Mouse (Mus musculus): ENCODE results near the gene Rnf34.

The Rnf34 gene

DNA sequence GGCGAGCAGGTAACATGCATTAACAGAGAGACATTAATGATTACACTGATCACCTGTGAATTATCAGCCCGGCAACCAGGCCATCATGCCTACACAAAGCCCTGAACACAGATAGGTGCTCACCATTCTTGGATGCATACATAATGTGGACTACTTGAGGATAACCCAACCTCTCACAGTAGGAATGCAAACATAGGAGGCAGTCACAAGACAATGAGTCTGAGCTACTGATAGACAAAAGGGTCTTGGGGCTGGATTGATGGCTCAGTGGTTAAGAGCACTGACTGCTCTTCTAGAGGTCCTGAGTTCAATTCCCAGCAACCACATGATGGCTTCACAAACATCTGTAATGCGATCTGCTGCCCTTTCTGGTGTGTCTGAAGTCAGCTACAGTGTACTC, 22.8 kb downstream of the Rnf34 start:
- no peak for DNase-seq (ENCODE audit: low spot score in 2 of 2)

DNA sequence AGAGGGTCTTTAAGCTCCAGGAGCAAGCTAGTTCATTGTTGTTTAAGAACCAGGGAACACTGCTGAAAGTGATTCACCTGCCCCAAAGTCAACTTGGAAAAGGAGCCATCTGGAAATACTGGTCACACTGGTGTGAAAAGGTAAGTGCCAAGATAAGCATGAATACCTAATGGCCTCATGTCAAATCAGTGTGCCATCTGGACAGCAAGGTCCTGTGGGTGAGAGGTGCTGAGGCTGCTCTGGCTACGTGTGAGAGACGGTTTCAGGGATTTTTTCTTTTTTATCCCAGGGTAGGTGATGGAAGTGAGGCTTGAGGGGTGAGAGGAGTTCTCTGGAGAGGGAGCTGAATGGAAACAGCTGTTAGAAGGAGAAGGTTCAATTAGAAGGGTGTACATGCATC, 23.7 kb downstream of the Rnf34 start:
- no peak for DNase-seq (ENCODE audit: low spot score in 2 of 2)

GRCm38 (mm10) chr5:122874359-122874758, 24.5 kb downstream of the Rnf34 start:
- no peak for DNase-seq (ENCODE audit: low spot score in 2 of 2)

GRCm38 (mm10) chr5:122876671-122877070, 26.8 kb downstream of the Rnf34 start:
- DNase-seq (ENCODE audit: low spot score in 2 of 2), result no peak

DNA sequence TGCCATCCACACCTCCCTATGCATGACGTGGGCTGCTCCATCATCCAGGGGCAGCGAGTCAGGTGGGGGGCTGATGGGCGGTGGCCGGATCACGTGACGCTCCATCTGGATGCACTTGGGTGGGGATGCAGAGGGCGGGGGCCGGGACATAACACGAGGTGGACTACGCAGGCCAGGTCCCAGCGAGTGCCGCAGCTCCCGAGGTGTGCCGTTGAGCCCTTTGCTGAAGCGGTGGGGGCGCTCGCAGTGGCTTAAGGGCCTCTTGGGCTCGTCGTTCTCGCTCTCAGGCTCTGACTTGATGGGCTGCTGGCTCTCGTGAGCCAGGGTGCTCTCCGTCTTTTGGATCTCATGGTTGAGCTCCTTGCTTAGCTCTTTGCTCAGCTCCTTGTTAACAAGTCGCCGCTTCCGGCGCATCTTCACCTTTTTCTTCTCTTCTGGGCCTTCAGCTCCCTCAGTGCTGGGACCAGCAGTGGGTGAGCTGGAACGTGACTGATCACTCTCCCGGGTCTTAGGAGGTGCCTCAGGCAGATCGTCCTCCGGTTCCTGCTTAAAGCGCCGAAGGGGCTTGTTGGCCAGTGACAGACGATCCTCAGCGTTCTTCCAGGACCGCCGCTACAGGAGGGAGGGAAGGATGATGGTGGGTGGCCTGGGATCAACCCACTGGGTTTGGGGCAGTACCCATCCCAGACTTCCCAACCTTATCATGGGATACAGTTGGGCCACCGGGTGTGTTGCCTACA, 30.6 kb downstream of the Rnf34 start:
- DNase-seq (ENCODE audit: low spot score in 2 of 2), result no peak

- DNase-seq (ENCODE audit: low spot score in 2 of 2), result peak; percentile 52 to 56
These were observed 31.5 kb downstream of the Rnf34 start for GRCm38 (mm10) chr5:122881313-122881712.

DNA sequence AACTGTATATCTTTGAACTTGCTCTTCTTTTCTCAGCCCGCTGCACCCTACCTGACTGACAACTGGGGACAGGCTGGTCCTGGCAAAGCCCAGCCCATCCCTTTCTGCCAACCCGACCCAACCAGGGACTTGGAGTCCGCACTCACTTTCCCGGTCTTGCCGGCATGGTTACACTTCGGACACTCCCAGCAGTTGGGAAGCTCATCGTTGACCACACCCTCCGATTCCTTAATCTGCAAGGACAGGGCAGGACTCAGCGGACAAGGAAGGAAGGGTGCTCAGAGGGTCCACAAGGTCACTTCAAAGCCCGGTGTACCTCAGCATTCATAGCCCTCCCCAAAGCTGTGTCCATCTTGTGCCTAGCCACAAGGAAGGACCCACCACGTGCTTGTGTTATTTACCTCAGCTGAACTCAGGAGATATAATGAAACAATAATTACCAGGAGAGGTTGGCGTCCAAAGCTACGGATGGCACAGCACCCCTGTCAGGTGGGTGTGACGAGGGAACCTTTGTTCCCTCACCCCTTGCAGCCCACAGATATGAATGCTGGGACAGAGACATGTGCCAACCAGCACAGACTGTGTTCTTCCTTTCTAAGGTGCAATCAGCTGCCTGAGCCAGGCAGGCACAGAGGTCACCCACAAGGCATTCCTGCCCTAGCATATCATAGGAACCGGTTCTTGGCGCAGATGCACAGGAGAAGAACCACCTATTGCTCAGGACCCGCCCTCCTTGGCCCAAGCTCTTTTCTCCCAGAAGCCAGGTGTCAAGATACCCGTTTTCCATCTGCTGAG, 32.6 kb downstream of the Rnf34 start:
- no peak for DNase-seq (ENCODE audit: low spot score in 2 of 2)

GRCm38 (mm10) chr5:122883237-122883636, 33.4 kb downstream of the Rnf34 start:
- no peak for DNase-seq (ENCODE audit: low spot score in 2 of 2)

DNA sequence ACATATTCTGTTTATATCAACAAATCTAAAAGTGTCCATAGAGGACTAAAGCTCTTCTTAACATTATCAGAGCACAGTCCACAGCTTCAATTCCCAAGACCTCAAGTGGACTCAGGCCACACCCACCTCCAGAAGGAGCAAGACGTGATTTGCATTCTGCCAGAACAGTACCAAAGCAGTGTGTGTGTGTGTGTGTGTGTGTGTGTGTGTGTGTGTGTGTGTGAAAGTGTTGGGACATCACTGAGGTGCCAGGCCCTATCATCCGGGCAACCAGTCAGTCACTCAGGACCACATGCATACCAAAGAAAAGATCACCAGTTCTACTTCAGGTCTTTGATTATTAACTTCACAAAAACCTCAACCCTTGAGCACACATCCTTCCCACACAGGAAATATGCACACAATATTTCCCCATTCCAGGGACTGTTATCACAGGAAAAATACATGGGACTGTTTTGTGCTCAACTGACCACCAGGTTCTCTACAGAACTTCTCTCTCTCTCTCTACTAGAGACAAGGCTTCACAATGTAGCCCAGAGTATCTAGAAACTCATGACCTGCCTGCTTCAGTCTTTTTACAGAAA, 33.9 kb downstream of the Rnf34 start:
- no peak for DNase-seq (ENCODE audit: low spot score in 2 of 2)

DNA sequence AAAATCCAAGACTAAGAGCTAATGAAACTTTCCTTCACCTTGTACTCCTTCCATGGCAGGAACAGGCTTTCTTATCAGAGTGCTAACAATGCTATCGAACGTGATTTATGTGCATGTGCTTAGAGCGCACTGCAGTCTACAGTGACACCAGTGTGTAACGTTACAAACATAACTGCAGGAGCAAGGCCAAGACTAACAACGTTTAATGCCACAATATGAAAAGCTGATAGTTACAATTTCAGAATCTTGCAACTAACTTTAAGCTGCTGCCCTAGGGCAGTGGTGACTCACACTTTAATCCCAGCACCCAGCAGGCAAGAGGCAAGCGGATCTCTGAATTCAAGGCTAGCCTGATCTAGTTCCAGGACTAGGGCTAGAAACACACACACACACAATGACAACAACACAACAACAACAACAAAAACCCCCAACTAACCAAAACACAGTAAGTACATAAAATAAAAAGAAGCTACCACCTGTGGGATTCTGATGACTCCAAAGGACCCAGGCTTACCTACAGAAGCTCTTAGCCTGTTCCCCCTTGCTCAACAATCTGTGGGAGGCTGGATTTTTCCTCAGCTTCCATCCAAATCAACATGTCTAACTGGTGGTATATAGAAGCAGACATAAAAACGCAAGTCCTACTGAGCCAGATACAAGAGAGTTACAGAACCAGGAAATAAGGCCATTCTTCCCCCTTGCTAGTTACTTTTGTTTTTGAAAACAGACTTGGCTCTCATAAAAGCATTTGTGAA, 34.9 kb downstream of the Rnf34 start:
- DNase-seq (ENCODE audit: low spot score in 2 of 2), result no peak

- DNase-seq (ENCODE audit: low spot score in 2 of 2), result no peak
These were observed 37.2 kb downstream of the Rnf34 start for GRCm38 (mm10) chr5:122887033-122887432.

DNA sequence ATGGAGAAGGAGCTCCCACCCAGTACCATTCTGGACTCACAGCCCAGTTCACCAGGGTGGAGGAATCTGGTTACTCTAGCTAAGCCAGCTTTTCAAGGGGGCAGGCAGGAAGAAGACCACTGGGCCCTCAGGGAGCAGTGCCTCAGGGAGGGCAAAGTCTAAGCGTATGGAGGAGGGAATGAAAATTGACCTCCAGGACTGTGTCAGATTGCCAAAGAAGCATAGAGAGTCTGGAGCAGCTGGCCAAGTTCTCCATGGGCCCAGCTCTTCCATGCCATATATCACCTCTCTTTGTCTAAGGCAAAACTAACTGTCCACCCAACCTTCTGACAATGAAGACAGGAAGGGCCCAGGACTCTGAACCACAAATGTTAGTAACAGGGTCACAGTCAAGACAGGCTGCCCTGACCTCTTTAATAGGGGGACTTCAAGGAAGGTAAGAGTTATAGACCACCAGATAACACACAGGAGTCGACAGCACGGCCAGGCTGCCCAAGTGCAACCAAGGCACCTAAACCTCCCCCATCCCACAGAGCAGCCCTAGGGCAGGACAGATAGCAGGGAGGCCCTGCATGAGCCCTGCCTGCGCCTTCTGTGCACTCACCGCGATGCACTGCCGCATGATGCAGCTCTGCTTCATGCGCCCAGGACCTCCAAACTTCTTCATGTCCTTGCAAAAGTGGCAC, 38.2 kb downstream of the Rnf34 start:
- no peak for DNase-seq (ENCODE audit: low spot score in 2 of 2)

DNA sequence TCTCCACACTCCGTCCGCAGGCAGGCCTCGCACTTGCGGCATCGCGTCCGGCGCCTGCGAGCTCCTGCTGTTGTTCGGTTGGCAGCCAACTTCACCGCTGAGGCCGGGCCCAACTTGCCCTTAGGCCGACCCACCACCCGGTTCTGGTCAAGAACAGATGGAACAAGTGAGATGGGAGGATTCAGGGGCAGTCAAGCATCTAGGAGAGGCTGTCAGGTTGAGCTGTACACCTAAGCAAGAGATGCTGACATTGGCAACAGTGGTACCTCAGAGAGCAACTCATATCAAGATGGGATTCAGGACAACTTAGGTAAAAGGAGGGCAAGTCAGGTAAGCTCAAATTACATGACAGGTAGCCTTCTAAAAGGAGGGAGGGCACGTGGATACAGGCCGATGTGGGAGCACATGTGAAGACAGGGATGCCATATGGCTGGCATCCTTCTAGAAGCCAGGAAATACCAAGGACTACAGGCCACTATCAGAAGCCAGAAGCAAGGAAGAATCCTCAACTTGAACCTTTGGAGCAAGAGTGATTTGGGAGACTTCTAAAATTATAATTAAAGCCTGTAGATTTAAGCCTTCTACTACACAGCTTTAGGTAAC, 38.9 kb downstream of the Rnf34 start:
- DNase-seq (ENCODE audit: low spot score in 2 of 2), result no peak

DNA sequence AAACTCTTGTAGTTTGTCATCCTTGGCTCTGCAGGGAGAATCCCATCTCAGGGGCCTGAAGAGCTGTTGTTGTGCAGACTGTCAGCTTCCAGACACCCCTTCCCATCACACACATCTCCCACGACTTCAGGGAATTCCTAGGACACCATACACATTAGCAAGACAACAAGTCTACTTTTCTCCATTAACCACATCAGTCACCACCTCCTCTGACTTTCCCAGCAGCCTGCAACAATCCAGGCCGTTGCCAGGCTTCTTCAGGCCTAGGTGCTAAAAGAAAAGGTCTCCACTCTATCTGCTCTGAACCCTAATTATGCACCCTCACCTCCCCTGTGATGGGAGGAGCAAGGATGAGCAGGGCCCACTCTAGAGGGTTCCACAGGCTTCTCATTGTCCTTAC, 40.5 kb downstream of the Rnf34 start:
- DNase-seq (ENCODE audit: low spot score in 2 of 2), result no peak

- no peak for DNase-seq (ENCODE audit: low spot score in 2 of 2)
These were observed 43.4 kb downstream of the Rnf34 start for GRCm38 (mm10) chr5:122893270-122893669.

- DNase-seq (ENCODE audit: low spot score in 2 of 2), result peak; percentile 41 to 49
These were observed 44.3 kb downstream of the Rnf34 start for GRCm38 (mm10) chr5:122894007-122894637.

DNA sequence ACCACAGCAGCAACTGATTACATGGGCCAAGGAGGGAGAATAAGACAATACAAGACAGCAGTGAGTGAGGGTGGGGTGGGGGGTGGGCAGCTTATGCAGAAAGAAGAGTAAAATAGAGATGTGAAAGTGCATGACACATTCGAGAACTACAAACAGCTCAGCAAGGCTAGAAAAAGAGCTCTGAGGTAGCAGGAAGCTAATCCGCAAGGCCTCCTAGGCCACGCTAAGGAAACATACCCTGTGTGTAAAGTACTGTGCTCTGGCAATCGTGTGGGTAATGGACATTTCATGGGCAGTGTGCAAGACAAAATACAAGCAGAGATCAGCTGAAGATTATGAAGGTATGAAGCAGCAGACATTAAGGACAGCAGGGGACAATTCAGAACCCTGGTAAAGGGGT, 45.0 kb downstream of the Rnf34 start:
- no peak for DNase-seq (ENCODE audit: low spot score in 2 of 2)

DNA sequence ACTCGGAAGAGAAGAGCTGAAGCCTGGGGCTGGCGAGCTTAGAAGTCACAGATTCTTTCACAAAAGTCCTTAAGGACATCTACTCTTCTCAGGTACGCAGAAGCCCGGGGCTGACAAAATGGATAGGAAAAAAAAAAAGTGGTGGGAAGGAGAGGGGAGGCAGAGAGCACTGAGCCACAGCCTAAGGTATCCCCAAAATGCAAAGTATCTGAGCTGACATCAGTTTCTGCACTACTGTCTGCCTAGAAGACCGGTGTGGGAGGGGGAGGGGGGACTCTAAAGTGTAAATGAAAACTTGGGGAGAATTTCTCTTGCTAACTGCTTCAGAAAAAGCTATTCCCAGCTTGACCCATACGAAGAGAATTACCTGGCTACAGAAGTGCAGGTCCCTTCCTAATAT, 48.3 kb downstream of the Rnf34 start:
- DNase-seq (ENCODE audit: low spot score in 2 of 2), result no peak

- DNase-seq (ENCODE audit: low spot score in 2 of 2), result no peak
These were observed 49.3 kb downstream of the Rnf34 start for GRCm38 (mm10) chr5:122898963-122899776.

Data from frontal cortex, postnatal 25 days (tissue).